Mouse (Mus musculus): Measurements from ENCODE around the gene Slamf1.
A peak's percentile ranks its signal among the peaks of the same experiment; 100 is the strongest.

Gene Slamf1

DNA sequence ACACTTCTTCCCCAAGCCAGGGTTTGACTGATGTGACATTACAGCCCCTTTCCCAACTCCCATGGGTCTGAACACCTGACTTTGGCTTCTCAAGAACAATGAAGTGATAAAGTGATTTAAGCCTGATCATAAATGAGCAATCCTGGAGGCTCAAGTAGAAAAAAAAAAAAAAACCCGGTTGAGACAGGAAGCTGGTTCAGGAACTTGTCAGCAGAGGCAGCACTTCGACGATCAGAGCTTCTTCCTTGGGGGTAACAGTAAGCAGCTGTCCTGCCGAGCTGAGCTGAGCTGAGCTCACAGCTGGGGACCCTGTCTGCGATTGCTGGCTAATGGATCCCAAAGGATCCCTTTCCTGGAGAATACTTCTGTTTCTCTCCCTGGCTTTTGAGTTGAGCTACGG, at the start of gene Slamf1:
TSS of gene Slamf1 (plus strand) at position 230 of the 400 bp plus-strand sequence.
- no peak for DNase-seq (ENCODE audit: low spot score)

DNA sequence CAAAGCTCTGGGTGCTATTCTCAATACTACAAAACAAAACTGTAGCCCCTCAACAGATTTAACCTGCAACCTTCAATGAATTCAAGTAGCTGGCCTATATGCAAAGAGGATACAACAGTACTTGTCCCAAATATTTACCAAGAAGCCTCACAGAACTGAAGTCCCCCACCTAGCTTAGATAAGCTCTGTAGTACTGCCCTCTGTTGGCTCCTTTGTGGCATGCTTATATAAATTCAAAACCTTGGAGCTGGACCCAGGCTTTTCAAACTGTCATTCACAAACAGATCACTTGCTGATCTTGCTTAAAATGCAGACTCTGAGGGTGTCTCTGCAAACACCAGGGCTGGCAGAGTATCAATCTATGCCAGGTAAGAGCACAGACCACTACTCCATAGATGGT, 35.7 kb upstream of the Slamf1 start:
- no peak for DNase-seq (ENCODE audit: low spot score)

DNA sequence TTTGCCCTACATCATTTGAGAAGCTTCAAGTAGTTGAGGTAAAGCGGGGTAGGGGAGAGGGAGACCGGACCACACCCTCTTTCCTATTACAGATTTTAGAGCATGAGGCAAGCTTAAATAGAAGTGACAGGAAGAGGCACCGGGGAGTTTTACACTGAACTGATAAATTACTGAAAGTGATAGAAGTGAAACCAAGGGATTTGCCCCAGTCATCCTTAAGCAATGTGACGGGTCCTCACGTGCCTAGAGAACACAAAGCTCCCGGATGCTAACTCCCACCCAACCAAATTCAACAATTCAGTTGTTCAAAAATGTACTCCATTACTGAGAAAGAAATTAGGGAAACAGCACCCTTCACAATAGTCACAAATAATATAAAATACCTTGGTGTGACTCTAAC, 32.0 kb upstream of the Slamf1 start:
- DNase-seq (ENCODE audit: low spot score) = no peak

DNA sequence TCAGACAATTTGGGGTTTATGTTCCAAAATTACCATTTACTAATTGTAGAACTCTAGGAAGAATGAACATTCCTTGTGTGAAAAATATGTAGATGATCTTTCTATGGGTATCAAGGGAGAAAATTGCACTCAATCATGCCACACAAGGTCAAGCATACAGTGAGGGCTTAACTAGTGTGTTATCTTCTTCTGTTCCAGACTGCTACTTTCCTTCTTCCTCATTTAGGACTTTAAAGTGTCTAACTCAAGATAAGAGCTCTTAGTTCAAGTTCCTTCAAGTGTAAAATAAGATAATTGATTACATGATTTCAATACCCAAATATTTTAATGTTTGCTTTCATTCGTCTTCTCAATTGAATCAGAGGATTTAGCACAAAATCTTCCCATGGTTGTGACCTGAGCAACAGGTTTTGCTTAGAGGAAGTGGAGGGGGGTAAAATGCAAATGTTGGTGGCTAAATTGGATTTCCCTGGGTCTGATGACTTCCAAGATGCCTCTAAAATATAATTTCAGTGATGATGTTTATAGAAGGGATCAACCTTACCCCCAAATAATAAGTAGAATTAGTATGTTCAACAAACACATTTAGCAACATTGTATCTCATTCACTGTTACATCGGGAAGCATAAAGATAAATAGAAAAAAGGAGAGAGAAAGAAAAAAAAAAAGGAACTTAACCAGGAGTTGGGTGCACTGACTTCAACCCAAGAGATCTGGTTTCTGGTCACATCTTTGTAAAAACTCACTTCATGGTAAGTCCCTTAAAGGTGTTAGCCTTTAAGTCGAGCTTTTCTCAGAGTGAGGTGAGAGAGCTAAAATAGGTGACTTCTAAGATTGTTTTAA, 18.6 kb upstream of the Slamf1 start:
- no peak for DNase-seq (ENCODE audit: low spot score)

DNA sequence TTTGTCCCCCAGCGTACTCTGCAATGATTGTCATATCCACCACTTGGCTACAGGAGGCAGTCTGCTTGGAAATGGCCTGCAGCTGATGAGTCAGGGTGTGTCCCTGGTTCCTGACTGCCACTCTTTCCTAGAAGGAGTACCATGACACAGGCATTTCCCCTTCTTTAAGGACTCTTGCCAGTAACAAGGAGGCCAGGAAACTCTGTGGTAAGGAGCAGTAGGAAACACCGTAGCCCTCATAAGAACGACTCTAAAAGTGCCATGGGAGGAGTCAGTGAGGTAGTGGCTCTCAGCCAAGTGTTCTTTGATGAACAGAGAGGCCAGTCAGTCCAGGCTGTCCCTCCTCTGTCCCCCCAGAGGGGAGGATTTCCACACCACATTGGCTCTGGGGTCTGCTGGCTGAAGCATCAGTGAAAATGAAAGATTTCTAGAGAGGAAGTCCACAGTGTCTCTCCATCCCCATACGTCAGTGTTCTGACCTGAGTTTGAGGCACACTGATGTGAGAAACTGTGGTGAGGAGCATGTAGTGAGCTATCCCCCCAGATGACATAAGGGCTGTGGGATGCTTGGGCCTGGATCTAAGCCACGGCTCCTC, 5.0 kb upstream of the Slamf1 start:
- no peak for DNase-seq (ENCODE audit: low spot score)

DNA sequence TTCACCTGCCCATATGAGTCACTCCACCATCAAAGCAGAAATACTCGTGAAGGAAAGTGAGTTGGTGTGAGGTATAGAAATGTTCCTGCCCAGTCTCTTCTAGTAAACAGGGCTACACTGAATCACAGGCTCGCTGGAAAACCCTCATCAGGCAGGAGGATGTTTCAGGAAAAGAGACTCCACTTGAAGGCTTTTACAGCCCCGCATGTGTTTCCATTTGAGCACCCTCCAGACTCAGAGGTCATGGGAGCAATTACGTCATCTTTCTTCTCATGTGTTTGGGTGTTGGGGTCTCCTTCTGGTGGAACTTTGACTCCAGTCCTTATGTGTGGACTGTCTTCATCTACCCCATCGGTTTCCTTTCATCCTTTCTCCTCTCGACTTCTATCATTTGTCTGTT, 4.1 kb downstream of the Slamf1 start:
- no peak for DNase-seq (ENCODE audit: low spot score)

DNA sequence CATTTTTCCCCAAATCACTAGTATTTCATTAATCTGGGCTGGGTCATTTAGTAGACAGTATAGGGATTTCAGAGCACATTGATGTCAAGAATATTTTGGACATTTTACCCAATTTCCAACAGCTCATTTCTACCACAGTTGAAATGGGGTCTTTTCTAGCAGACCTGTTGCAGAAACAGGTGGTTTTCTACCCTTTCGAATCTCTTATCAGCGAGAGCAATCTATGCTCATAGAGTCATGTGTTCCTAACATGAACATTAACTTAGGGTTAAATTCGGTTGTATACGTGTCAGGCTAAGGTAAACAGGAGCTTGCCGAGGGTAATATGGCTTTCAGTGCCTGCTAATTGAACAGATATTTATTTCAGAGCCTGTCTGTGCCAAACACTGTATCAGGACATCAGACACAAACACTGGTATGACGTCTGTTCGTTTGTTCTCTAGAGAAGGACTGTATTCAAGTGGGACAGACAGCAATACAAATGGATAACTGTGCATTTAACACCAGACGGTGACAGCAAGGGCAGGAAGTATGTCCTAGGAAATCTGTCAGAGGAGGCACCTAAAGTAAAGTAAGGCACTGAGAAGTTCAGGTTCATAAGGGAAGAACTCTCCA, 5.3 kb downstream of the Slamf1 start:
- DNase-seq (ENCODE audit: low spot score) = no peak

DNA sequence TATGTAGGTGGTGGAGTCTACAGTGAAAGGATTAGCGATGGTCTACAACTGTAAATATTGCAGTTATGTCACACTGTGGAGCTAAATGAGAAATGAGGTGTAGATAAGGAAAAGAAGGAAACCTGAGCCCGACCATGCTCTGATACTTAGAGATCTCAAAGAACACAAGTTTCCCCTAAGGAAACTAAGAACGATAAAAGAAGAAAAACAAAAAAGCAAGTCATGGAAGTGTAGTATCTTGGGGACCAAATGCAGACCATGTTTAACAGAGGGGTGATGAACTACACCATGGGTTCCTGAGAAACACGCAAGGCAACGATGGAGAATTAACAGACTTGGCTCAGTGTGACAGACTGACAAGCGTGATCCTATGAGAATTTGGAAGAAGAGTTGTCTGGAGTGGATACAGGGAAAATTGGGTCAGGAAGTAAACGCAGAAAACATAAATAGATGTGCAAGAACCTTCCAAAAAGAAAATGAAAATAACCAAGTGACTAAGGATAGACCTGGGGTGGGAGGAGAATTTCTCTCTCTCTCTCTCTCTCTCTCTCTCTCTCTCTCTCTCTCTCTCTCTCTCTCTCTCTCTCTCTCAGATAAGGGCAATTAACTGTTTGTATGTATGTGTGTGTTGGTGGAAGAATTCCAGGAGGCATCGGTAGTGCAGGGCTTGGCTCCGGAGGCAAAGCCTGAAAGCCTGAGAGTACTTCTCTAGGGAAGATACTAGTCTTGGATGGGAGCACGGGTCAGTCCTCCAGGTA, 6.5 kb downstream of the Slamf1 start:
- DNase-seq (ENCODE audit: low spot score) = no peak

DNA sequence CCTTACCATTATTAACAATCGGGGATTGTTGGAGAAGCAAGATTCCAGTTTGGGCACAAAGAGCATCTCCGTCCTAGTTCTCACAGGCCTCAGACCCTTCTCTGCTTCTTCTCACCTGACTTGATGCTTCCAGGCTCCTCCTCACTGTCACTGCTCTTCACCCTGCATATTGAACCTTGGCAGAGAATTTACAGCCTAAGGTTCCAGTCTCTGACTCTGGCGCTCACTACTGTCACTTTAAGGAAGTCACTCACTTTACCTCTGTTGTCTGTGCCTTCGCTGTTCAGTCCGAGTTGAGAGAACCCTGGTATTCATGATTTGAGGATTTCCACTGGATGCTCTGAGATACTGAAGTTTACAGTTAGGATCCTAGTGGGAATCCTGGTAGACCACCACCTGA, 7.3 kb downstream of the Slamf1 start:
- no peak for DNase-seq (ENCODE audit: low spot score)

DNA sequence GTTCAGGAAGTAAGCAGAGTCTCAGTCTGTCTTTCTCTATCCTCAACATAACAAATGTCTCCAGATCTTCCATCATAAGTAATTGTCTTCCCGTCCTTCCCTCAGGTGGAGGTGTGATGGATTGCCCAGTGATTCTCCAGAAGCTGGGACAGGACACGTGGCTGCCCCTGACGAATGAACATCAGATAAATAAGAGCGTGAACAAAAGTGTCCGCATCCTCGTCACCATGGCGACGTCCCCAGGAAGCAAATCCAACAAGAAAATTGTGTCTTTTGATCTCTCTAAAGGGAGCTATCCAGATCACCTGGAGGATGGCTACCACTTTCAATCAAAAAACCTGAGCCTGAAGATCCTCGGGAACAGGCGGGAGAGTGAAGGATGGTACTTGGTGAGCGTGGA, 7.8 kb downstream of the Slamf1 start:
- DNase-seq (ENCODE audit: low spot score) = no peak

DNA sequence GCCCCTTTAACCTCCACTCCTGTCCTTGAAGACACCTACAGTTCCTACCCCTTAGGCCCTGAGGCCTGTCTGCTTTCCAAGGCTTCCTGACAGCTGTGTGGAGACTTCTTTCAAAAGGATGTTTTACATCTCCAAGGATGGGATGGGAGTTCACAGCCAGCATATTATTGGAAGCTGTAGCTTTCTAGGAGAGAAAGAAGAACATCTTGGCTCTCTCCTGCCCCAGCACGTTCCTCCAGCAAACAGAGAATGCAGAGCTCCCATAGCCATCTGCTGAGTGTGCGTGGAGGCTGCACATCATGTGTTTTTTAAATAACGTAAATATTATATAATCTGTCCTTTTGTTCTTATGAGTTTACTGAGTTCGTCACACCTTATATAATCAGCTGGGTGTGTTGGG, 8.9 kb downstream of the Slamf1 start:
- peak; percentile 22 for DNase-seq (ENCODE audit: low spot score)

DNA sequence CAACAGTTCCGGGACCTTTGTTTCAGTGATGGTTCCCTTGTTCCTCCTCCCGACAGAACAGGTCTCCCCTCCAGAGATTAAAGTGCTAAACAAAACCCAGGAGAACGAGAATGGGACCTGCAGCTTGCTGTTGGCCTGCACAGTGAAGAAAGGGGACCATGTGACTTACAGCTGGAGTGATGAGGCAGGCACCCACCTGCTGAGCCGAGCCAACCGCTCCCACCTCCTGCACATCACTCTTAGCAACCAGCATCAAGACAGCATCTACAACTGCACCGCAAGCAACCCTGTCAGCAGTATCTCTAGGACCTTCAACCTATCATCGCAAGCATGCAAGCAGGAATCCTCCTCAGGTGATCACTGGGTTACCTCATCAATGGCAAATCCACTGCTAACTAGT, 10.1 kb downstream of the Slamf1 start:
- DNase-seq (ENCODE audit: low spot score) = no peak

DNA sequence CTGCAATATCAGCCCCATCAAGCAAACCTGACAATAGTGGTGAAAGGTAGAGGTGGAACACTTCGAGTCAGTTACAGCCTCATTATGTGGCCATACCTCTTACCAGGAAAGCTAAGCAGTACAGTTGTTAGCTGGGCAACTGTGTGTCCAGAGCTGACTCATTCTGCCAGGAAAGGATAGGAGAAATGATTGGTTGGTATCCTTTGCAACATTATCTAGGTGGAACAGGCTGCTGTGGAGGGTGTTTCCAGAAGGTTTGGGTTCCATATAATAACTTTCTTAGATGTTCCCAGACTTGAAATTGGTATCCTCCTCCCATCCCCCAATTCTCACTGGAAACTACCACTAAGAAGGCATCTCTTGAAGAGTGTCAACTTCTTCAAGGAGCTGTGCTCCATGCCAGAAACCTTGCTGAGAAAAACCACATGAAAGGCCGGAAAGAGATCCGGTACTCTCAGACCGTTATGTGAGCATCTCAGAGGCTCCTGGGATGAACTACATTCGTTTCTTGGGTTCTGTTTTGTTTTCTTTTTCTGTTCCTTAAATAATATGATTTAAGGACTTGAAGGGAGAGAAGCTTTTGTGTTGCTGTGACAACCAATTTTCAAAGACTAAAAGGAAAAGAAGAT, 15.5 kb downstream of the Slamf1 start:
- no peak for DNase-seq (ENCODE audit: low spot score)

DNA sequence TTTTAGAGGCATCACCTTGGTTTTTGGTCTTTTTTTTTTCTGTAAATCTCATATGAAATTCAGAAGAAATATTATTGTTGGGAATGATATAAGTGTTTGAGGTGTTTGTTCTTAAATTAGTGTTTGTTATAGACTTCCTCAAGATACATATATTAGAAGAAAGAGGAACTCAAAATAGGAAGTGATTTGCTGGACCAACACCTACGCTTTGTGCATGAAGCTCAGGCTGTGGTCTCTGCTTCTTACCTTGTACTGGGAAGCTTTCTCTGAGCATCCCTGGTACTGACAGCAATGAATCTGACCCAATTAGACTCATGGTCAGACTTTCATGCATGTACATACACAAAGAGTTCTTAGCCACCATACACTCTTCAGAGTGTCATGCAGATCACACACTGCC, 18.9 kb downstream of the Slamf1 start:
- DNase-seq (ENCODE audit: low spot score) = no peak

DNA sequence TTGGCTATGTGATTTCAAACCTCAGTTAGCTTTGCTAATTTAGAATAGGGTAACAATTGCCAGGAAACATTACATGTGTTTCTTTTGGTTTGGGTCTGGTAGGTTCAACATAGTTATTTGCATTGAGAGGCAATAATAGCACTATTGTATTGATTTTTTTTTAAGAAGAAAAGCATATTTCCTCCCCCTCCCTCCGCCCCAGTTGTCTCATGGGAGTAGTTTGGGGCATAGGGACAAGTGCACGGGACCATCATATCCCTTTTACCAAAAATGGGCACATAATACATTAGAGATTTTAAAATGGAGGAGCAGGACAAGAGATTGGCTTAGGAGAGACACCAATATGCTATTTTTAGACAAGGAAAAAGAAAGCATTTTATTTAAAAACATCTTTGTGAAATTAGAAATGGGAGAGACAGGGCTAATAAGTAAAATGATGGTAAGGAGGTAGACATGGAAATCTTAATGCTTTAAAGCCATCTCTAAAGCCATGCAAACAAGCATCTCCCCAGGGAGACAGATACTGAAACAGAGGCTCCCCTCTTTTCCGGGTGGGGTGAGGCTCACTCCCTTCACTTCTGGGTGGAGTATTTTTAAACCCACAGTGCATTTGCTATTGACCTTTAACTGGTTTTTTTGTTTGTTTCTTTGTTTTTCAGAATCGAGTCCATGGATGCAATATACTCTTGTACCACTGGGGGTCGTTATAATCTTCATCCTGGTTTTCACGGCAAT, 20.5 kb downstream of the Slamf1 start:
- DNase-seq (ENCODE audit: low spot score) = no peak

DNA sequence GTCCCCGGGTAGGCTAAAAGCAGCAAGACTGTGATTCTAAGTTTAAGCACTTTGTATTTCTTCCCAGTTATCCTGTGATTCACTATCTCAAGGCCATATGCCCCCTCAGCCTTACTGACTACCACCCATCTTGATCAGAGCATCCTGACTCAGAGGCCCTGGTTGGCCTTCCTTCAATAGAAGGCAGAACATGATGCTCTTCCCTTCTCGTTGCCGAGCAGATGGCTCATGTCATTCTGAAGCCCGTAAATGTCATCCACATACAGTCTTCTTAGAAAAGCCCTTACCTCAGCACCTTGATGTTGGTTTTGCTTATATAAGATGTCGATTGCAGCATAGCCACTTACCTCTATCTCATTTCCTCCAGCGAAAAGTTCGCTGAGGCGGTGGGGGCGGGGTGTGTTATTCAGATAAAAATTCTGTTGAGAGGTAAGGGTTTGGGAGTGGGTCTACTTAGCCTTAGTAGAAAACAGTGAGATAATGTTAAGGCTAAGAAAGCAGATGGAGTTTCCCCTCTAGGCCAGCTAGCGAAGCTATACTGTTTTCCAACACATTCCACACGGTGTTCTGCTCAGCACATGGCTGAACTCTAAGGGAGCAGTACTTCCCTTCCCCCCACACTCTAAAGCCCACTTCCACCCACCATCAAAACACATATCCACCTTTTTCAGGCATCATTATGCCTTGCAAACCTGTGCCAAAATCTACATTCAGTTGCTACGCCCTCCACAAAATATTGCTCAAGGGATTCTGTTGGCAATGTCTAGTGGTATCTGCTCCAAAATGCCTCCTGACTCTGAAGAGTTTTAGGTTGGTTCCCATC, 21.7 kb downstream of the Slamf1 start:
- DNase-seq (ENCODE audit: low spot score) = peak; percentile 38

DNA sequence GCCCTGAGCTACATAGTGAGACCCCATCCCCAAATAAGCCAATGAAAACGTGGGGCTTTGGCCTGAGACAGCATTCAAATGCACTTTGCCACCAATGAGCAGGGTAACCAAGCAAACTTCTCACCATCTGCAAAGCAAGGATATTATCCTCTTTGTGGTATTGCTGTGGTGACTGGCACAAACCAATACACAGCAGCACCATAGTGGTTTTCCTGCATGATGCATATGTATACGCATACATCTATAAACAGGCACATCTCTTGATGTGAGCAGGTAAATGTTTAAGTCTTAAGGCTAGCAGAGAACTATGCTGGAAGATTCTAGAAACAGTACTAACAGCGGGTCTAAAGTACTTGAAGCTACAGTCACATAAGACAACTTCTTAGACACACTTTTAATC, 22.5 kb downstream of the Slamf1 start:
- DNase-seq (ENCODE audit: low spot score) = no peak

DNA sequence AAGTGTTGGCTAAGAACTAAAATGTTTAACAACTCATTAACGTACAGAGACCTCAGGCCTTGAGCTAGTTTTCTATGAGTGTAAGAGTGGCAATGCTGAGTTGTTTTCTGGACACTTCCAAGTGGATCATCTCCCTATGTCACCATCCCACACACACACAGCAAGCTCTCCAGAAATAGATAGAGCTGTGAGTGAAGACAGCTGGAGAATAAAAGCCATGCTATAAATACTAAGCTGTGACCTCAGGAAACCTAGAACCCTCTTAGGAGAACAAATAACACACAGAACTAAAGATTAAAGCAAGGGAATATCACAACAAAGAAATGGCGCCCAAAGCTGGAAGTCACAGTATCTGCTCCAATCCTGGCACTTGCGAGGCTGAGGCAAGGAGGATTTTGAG, 24.6 kb downstream of the Slamf1 start:
- no peak for DNase-seq (ENCODE audit: low spot score)

DNA sequence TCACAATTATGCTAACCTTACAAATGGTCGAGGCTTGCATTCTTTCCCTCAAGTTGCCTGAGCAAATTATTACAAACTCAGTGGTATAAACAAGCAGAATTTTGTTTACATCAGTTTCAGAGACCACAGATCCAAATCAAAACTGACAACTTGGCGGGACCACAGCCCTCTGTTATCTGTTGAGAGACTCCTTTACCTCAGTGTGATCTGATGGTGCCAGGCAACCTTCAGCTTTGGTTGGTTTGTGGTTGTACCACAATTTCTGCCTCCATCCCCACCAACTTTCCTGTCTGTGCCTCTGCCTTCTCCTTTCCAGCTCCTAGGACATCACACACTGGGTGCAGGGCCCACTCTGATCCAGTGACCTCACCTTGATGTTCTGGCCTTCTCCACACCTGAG, 29.3 kb downstream of the Slamf1 start:
- DNase-seq (ENCODE audit: low spot score) = no peak

DNA sequence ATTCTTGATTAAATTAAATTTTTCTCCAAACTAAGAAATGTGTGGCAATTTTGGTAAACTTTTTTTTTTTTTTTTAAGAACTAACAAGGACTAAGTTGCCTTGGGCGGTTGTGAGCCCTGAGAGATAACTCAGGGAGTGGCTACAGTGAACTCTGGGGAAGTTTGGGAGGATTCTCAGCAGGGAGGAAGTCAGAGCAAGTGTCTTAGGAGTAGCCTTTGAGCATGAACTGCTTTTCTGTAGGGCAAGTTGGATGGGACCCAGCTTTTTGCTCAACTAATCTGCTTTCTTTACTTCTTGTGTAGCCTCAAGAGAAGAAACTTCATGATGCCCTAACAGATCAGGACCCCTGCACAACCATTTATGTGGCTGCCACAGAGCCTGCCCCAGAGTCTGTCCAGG, 30.9 kb downstream of the Slamf1 start:
- no peak for DNase-seq (ENCODE audit: low spot score)

DNA sequence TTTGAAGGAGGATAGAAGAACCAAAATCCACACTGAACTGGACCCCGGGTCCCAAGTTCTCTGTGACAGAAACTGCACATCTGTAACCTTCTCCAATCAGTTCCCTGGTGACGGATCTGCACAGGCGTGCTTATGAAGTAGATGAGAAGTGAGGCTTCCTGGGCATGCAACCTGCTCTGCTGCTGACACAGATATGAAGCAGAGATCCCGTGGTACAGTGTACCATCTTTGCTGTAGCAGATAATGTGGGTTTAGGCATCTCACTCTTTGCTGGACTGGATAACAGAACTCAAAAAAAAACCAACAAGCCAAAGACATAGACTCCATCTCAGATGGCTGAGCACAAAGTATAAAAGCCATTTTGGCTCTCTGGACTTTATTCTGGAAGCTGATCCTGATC, 32.7 kb downstream of the Slamf1 start:
- DNase-seq (ENCODE audit: low spot score) = no peak
